Mouse (Mus musculus) stomach, postnatal 0 days (tissue): ENCODE measurements around the gene Ier5l.

Experiments used
- CTCF ChIP-seq: IDR thresholded peaks from 2 replicates; pipeline ENCODE4 v1.5.1; 2016; ENCODE audit warnings: antibody characterized with exemption, low read depth, mild to moderate bottlenecking, moderate library complexity
- EP300 ChIP-seq: optimal IDR thresholded peaks from 2 replicates; pipeline ENCODE3; 2016; ENCODE audit warnings: antibody characterized with exemption

- TF ChIP-seq EP300 = no peak
- no peak for TF ChIP-seq CTCF
These were observed 21.2 kb upstream of the Ier5l start for GRCm38 (mm10) chr2:30495000-30495908.
